Mouse (Mus musculus) testis, adult 2 months (tissue): ENCODE measurements at regions not wholly inside any gene's neighbourhood (a gene's known extent, or its start where the extent isn't known, plus 50 kb on each side); places are given as distances from the start of the nearest gene placed in this dataset.

ENCODE experiments used
- CTCF ChIP-seq: fragments of 200-500 bp; IDR thresholded peaks from 2 replicates; pipeline ENCODE4 v1.5.1; 2012; ENCODE audit warnings: low read depth, mild to moderate bottlenecking, inconsistent platforms, low read length, moderate library complexity; ENCODE audit not compliant: control insufficient read depth, insufficient read depth, insufficient replicate concordance
- POLR2A ChIP-seq: fragments of 200-500 bp; IDR thresholded peaks from 2 replicates; pipeline ENCODE4 v1.6.1; 2012; ENCODE audit warnings: low read depth, mild to moderate bottlenecking, inconsistent platforms, low read length, moderate library complexity; ENCODE audit not compliant: control insufficient read depth

GRCm38 (mm10) chr16:88392764-88393163 lies 102.7 kb upstream of the Grik1 start:
- no peak for TF ChIP-seq CTCF
- TF ChIP-seq POLR2A, result no peak
